Mouse (Mus musculus) lung, postnatal 0 days (tissue): ENCODE measurements around the gene Prkag2.

Experiments used
- CTCF ChIP-seq: IDR thresholded peaks from 2 replicates; pipeline ENCODE4 v1.5.1; 2016; ENCODE audit warnings: antibody characterized with exemption, mild to moderate bottlenecking
- EP300 ChIP-seq: IDR thresholded peaks from 2 replicates; pipeline ENCODE4 v1.6.1; 2016; ENCODE audit warnings: antibody characterized with exemption, mild to moderate bottlenecking, control low read depth

GRCm38 (mm10) chr5:24973228-24973627 lies 127.2 kb downstream of the Prkag2 start:
- TF ChIP-seq EP300: no peak
- no peak for TF ChIP-seq CTCF
